Mouse (Mus musculus) heart, adult 2 months (tissue): Measurements from ENCODE around the gene Galt.
A peak's percentile ranks its signal among the peaks of the same experiment; 100 is the strongest.

Experiments used
- CTCF ChIP-seq: fragments of 200-600 bp; IDR thresholded peaks from 2 replicates; pipeline ENCODE4 v1.8.1; 2022; ENCODE audit warnings: antibody characterized with exemption, mild to moderate bottlenecking, moderate library complexity
- EP300 ChIP-seq: fragments of 200-500 bp; IDR thresholded peaks from 2 replicates; pipeline ENCODE4 v1.6.1; 2011; ENCODE audit warnings: low read depth, low read length, control low read depth; ENCODE audit not compliant: insufficient read depth
- POLR2A ChIP-seq: fragments of 200-500 bp; IDR thresholded peaks from 2 replicates; pipeline ENCODE4 v1.6.1; 2011; ENCODE audit warnings: mild to moderate bottlenecking, low read depth, low read length, control low read depth; ENCODE audit not compliant: insufficient read depth

DNA sequence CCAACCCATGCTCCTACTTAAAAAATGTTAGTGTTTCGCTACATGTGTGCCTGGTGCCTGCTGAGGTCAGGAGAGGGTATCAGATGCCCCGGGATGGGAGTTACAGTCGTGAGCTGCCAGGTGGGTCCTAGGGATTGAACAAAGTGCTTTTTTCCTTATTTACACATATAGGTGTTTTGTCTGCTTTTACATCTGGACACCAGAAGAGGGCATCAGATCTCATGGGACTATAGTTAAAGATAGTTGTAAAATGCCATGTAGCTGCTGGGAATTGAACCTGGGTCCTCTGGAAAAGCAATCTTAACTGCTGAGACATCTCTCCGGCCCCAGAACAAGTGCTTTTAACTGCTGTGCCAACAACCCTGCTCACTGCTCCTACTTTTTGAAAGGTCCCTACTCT, 44.8 kb upstream of the Galt start:
- TF ChIP-seq CTCF, result peak; percentile 49
- no peak for TF ChIP-seq POLR2A
- TF ChIP-seq EP300, result no peak
